Comparison of ENCODE assay signal across 16 mouse cellular contexts in genomic region chr16:71889679-71890078, GRCm38 (mm10).
"Had no signal": no experiment of that assay in that cellular context is flagged by ENCODE, and none has a peak within 500 bp of the region (broad histone marks: within the 10 kb centered on the region; RNA-seq: fewer than 3 reads in every experiment).

No protein-coding gene starts in this region.

- H3K4me1 ChIP-seq: lung, embryonic 15.5 days; megakaryocyte, embryonic 14.5 days; midbrain, embryonic 13.5 days; midbrain, embryonic 15.5 days; stomach, embryonic 15.5 days had no signal

- H3K27ac ChIP-seq: lung, embryonic 15.5 days; macrophage; midbrain, embryonic 13.5 days; midbrain, embryonic 15.5 days; neural tube, embryonic 12.5 days; stomach, embryonic 15.5 days; stomach, postnatal 0 days had no signal

- H3K36me3 ChIP-seq: lung, embryonic 15.5 days; midbrain, embryonic 13.5 days; midbrain, embryonic 15.5 days; neural tube, embryonic 12.5 days; stomach, embryonic 15.5 days had no signal

- H3K27me3 ChIP-seq: lung, embryonic 15.5 days; megakaryocyte, embryonic 14.5 days; midbrain, embryonic 13.5 days; midbrain, embryonic 15.5 days; neural tube, embryonic 12.5 days; stomach, embryonic 15.5 days had no signal

- DNase-seq: liver, postnatal 0 days; lung, adult 2 months; lung, postnatal 14 days; lung, postnatal 36 days; right cerebral cortex, postnatal 14 days; thymus, adult 18-20 months; thymus, postnatal 14 days; thymus, postnatal 4 days had no signal

- H3K4me3 ChIP-seq: lung, embryonic 15.5 days; megakaryocyte, embryonic 14.5 days; midbrain, embryonic 13.5 days; midbrain, embryonic 15.5 days; neural tube, embryonic 12.5 days; stomach, embryonic 15.5 days had no signal
